Mouse (Mus musculus) megakaryocyte, embryonic 14.5 days (primary cell): ENCODE measurements at regions not wholly inside any gene's neighbourhood (a gene's known extent, or its start where the extent isn't known, plus 50 kb on each side); places are given as distances from the start of the nearest gene placed in this dataset.

ENCODE experiments used
- H3K27me3 ChIP-seq: replicated peaks from 2 replicates; pipeline ENCODE3; 2012; ENCODE audit warnings: inconsistent platforms
- H3K36me3 ChIP-seq: replicated peaks from 2 replicates; pipeline ENCODE3; 2012; ENCODE audit warnings: low read length, inconsistent platforms, mixed read lengths
- H3K4me1 ChIP-seq: 2 replicates; pipeline ENCODE4 v1.6.1; 2012; ENCODE audit warnings: inconsistent platforms
- H3K4me3 ChIP-seq: replicated peaks from 2 replicates; pipeline ENCODE3; 2012; ENCODE audit warnings: moderate library complexity, mild to moderate bottlenecking, inconsistent platforms
- H3K9me3 ChIP-seq: 2 replicates; pipeline ENCODE4 v1.6.1; 2012; ENCODE audit warnings: inconsistent platforms
- FLI1 ChIP-seq: IDR thresholded peaks from 2 replicates; pipeline ENCODE4 v1.6.1; 2012; ENCODE audit warnings: low read length, inconsistent platforms, mixed read lengths
- GATA1 ChIP-seq: IDR thresholded peaks from 3 replicates; pipeline ENCODE4 v1.6.1; 2012; ENCODE audit warnings: mixed read lengths, low read length, inconsistent platforms, borderline replicate concordance

DNA sequence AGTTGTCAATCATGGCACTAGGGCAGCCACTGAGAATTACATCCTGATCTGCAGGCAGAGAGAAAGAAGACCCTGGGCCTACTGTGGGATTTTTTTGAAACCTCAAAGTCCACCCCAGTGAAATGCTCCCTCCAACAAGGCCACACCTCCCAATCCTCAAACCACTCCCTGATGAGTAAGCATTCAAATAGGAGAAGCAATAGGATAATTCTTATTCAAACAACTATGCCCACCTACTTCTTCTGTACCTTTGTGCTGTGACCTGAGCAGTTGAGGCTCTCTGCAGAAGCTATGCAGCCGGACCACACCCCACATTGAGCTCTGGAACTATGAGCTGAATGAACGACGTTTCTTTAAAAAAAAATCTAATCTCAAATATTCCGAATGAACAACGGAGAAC, 317.4 kb upstream of the Mki67 start:
- Histone ChIP-seq H3K9me3 (no peaks in the 10 kb centered on the region), H3K4me1 (no peaks in the 10 kb centered on the region), H3K27me3 (no peaks in the 10 kb centered on the region), H3K36me3 (no peaks in the 10 kb centered on the region), H3K4me3 (no peak overlapping the region)
- no peak for TF ChIP-seq GATA1
- TF ChIP-seq FLI1: no peak

DNA sequence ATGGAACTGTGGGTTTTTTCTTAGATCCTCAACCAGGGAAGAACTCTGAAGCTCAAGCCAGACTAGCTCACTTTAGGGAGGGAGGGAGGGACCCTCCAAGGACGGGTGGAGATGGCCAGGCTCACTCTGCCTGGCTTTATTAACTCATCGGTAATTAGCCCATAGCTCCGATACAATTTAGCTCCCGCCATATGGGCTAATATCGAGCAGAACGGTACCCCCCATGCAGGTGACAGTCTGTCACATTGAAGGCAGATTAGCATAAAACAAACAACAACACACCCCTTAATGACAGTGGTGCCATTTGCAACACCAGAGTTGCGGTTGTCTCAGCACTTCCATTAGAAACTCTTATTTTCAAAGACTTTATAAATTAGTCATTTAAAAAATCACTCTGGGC, 319.6 kb upstream of the Mki67 start:
- H3K9me3 ChIP-seq: no peaks in the 10 kb centered on the region
- H3K4me3 ChIP-seq: no peak overlapping the region
- H3K36me3 ChIP-seq: no peaks in the 10 kb centered on the region
- no peaks in the 10 kb centered on the region for H3K4me1 ChIP-seq
- no peak for TF ChIP-seq GATA1
- TF ChIP-seq FLI1: no peak
- no peaks in the 10 kb centered on the region for H3K27me3 ChIP-seq

DNA sequence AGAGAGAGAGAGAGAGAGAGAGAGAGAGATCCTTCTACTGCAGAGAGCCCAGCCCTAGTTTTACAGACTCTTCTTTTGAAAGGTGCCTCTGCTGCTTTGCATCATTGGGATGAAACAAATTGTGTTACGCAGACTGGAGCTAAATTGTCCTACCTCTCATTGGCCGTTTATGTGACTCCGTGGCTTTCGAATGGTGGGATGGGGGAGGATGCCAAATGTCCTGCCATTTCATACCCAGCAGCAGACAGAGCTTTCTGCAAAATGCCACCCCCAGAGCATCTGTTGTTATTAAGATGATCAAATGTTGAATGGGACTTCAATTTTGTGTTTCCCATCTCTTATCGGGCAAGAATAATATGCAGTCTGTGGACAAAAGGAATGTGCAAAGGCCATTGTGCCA, 321.9 kb upstream of the Mki67 start:
- TF ChIP-seq GATA1 (no peak), FLI1 (no peak)
- H3K27me3 ChIP-seq: no peaks in the 10 kb centered on the region
- no peak overlapping the region for H3K4me3 ChIP-seq
- H3K4me1 ChIP-seq: no peaks in the 10 kb centered on the region
- no peaks in the 10 kb centered on the region for H3K36me3 ChIP-seq
- H3K9me3 ChIP-seq: no peaks in the 10 kb centered on the region

DNA sequence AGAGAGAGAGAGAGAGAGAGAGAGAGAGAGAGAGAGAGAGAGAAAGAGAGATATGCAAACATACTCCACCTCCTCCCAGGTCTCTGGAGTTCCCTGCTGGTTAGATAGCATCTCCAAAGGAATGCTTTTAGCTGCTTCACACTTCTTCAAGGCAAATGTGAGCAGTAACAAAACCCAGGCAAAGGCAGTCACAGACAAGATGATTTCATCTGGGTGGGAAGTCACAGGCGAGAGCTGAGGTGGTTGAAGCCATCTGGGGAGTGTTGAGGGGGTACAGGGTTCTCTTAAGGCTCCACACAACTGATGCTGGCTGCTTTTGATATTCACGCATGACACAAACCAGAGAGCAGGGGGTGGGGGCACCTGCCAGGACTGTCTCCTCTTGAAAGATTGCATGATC, 322.7 kb upstream of the Mki67 start:
- no peaks in the 10 kb centered on the region for H3K9me3 ChIP-seq

DNA sequence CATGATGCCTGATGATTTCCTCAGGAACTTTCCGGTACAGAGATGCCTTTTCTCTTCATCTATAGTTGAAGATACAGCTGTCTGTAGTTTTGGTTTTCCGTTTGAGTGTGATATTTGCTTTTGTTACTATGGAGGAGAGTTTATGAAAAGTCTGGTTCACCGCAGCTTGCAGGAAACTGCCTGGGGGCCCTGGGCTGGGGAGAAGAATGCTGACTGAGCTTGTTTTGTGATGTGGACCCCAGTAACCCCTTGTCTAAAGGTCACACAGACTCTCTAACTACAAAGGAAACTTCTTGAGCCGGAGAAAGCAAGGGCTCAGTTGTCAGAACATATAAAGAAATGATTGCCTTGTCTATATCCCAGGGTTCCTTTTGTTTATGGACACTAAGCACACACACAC, 325.8 kb upstream of the Mki67 start:
- Histone ChIP-seq H3K4me3 (no peak overlapping the region), H3K27me3 (no peaks in the 10 kb centered on the region), H3K36me3 (no peaks in the 10 kb centered on the region), H3K9me3 (no peaks in the 10 kb centered on the region), H3K4me1 (no peaks in the 10 kb centered on the region)
- TF ChIP-seq GATA1 (no peak), FLI1 (no peak)

More for the DNA sequence above, 322.7 kb upstream of the Mki67 start:
- H3K27me3 ChIP-seq: no peaks in the 10 kb centered on the region
- TF ChIP-seq FLI1: no peak
- TF ChIP-seq GATA1: no peak
- H3K36me3 ChIP-seq: no peaks in the 10 kb centered on the region
- no peak overlapping the region for H3K4me3 ChIP-seq
- H3K4me1 ChIP-seq: no peaks in the 10 kb centered on the region

DNA sequence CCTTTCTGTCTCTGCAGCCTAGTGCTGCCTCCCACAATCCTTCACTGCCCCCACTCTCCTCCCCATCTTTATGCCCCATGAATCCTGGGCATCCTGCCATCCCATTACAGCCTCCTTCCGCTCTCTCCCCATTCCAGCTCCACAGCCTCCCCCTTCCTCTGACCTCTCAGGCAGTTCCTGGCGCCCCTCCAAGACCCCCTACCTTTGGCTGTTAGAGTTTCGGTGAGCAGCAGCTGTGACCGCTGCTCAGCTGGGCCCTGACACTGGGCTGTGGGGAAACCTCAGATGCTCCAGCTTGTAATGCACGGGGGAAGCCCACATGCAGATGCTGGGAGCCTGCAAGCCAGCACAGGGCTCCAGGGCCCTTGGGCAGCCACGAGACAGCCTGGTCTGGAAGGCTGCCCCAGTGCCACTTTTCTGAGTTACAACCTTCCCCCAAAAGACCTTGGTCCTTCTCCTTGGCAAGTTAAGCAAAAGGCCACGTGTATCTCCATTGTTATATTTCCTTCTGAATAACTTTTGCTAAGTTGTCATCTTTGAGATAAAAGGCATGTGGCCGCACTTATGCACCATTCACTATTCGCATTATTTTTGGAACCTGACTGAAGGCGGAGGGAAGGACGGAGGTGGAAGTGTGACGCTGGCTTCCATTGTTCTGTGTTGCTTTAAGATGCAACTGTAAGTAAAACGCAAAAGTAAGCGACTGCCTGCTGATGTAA, 330.6 kb upstream of the Mki67 start:
- no peak for TF ChIP-seq FLI1
- no peak for TF ChIP-seq GATA1
- no peaks in the 10 kb centered on the region for H3K27me3 ChIP-seq

DNA sequence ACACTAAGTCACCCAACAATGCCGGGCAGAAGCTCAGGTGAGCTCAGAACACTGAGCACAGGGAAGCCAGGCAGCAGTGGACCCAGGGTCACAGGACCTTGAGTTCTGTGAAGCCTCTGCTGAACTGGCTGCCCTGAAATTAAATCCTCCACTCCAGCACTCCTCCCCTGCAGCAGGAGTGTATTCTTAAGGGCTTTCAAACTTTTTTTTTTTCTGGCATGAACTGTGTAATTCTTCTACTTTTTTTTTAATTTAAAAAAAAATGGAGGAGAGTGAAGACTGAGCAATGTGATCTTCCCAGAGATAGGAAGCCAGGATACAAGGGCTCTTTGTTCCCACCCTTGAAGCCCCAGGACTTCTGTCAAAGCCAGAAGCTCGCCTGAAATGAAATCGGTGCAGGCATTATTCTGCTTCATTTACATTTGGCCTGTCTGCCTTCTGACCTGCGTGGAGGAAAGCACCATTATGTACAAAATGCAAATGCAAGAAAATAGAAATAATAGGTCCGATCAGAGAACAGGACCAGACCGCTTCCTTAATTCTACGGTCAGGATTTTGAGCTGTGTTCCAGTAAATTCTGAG, 331.3 kb upstream of the Mki67 start:
- H3K4me1 ChIP-seq: no peaks in the 10 kb centered on the region
- H3K27me3 ChIP-seq: no peaks in the 10 kb centered on the region
- TF ChIP-seq FLI1 (no peak), GATA1 (no peak)
- H3K36me3 ChIP-seq: no peaks in the 10 kb centered on the region
- no peak overlapping the region for H3K4me3 ChIP-seq
- no peaks in the 10 kb centered on the region for H3K9me3 ChIP-seq

More for the DNA sequence above, 330.6 kb upstream of the Mki67 start:
- Histone ChIP-seq H3K9me3 (no peaks in the 10 kb centered on the region), H3K36me3 (no peaks in the 10 kb centered on the region), H3K4me1 (no peaks in the 10 kb centered on the region), H3K4me3 (no peak overlapping the region)

DNA sequence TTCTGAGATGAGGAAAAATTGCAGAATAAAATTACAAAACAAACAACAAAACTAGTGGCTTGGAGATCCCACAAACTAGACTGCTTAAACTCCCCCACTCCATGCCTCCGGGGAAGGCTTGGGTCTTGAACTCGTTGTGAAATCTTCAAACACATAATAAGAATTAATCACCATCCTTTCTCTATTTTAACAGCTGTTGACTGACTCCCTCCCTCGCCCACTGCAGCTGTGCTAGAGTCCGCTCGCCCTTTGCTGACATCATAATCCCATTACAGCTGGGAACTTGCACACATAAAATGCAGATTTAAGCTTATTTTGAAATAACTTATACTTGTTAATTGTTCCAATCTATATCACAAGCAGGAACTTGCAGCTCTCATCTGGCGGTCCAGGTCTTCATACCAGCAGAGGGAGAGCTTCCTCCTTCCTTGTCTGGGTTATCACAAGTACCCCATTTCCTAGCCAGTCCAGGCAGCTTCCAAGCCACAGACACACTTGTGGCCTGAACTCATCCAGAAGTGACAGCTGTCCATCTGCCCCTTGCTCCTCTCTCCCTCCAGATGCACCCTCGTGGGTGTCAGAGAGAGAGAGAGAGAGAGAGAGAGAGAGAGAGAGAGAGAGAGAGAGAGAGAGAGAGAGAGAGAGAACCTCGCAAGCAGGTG, 332.9 kb upstream of the Mki67 start:
- no peak for TF ChIP-seq FLI1
- no peak for TF ChIP-seq GATA1
- Histone ChIP-seq H3K4me3 (no peak overlapping the region), H3K36me3 (no peaks in the 10 kb centered on the region), H3K9me3 (no peaks in the 10 kb centered on the region), H3K4me1 (no peaks in the 10 kb centered on the region), H3K27me3 (no peaks in the 10 kb centered on the region)

DNA sequence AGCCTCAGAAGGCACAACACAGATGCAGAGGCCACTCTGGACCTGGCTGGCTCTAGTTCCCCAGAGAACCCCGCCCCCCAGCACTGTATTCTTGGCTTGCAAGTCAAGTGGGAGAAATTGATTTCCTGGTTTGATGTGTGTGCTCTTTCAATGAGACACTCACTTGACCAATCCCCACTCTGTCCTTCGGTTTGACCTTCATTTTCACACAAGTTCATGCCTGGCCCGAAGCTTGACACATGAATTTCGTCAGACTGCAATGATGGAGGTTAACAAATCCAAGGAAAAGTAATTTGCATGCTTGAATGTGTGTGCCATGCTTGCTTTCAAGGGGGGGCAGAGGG, 333.4 kb upstream of the Mki67 start:
- no peaks in the 10 kb centered on the region for H3K36me3 ChIP-seq
- no peak overlapping the region for H3K4me3 ChIP-seq
- H3K9me3 ChIP-seq: no peaks in the 10 kb centered on the region
- TF ChIP-seq GATA1 (no peak), FLI1 (no peak)
- H3K4me1 ChIP-seq: no peaks in the 10 kb centered on the region
- H3K27me3 ChIP-seq: no peaks in the 10 kb centered on the region

DNA sequence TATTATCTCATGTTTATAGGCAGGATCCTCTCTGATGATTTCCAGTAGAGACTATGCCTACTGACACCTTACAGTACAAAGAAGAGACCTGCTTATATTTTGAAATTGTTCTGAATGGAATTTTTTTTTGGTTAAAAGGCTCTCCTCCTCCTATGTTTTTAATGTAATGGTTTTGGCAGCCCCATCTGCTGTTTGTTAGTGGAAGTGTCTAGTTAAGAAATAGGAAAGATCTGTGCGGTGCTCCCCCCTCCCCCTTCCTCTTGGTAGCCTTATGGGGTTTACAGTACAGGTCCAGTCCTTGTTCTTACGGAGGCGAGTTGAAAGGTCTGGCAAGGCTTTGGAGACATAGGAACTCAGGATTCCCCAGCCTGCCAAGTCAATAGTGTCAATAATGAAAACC, 334.0 kb upstream of the Mki67 start:
- H3K36me3 ChIP-seq: no peaks in the 10 kb centered on the region
- no peak for TF ChIP-seq FLI1
- TF ChIP-seq GATA1: no peak
- no peaks in the 10 kb centered on the region for H3K4me1 ChIP-seq
- no peak overlapping the region for H3K4me3 ChIP-seq
- H3K9me3 ChIP-seq: no peaks in the 10 kb centered on the region
- no peaks in the 10 kb centered on the region for H3K27me3 ChIP-seq
